Mouse (Mus musculus) layer of hippocampus, postnatal 36 days (tissue): Measurements from ENCODE around the gene Timp4. TPM values are rescaled to one million over a fixed set of nuclear protein-coding genes. Genes with fewer than 3 reads are reported as not detected.

ENCODE experiments used
- DNase-seq, 2 experiments: peaks; one replicate each; pipeline ENCODE4 v3.0.0; 2022
- total RNA-seq, 2 experiments: library from RNA; stranded (reverse); gene quantifications; 2 replicates each; pipeline ENCODE4 v1.2.3; 2021

Timp4 gene
- total RNA-seq, result 10 to 100 TPM; 23.3 to 25.9 TPM

DNA sequence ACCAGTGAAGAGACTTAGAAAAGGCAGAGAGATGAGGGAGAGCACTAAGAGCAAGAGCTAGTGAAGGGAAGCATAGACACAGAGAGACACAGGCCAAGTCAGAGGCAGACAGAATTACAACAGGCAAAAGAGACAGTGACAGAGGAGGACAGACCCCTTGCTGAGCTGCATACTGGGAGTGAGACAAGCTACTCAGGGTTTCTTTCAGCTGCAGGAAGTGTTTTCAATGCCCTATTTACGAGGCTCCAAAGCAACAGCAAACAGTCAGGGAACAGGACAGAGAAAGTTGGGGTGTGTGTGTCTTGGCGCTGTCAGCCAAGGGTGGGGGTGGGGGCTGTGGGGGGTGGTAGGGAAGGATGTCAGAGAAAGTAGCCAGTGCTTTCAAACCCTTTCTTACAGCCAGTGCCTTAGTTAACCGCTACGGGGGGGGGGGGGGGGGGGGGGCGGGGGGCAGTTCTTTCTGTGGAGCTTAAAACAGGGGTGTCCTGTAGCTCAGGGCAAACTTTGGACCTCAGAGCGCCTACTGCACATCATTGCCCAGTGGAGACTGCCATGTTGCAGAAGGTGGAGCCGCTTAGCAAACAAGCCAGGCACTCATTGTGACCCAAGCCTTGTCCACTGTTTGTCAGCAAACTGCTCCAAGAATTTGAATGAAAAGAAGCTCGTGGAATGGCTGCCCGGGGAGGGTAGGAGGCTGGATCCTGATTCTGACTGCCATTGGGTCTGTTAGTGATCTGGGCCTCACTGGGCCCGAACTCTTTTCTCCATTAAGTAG lies at the start of gene Timp4:
Gene Timp4 (minus strand): TSS at position 107 of the 775 bp plus-strand sequence.
- no peak for DNase-seq

DNA sequence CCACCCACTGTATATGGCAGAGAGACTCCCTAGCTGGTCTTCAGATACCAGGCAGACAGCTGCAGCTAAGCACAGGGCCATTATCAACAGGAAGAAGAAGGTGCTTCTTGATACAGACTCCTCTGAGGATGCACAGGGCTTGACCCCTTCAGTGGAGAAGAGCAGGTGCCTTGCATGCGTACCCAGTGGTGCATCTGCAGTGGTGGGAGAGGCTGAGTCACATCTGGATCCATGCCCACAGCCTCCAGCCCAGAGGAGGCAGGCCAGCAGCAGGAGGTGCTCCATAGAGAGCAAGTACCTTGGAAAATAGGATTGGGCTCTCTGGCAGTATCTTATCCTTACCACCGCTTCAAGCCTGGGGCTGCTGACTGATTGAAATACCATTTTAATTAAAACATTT lies 41.9 kb upstream of the Timp4 start:
- no peak for DNase-seq

DNA sequence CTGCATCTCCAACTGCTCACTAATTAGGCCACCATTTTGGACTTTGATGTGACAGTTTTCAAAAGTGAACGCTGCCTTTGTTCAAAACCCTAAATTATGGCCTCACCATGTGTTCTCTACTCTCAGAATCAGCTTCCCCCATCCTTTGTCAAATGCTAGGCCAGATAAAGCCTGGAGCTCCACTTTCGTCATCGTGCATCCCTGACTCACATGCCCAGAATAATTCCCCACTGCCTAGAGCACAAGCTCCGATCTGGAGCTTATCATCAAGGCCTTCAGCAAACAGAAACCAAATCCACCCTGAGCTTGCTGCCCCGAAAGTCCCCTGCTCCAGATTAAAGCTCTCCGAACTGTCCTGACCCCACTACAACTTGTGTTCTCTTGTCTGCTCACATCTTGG lies 40.6 kb upstream of the Timp4 start:
- DNase-seq, result no peak

DNA sequence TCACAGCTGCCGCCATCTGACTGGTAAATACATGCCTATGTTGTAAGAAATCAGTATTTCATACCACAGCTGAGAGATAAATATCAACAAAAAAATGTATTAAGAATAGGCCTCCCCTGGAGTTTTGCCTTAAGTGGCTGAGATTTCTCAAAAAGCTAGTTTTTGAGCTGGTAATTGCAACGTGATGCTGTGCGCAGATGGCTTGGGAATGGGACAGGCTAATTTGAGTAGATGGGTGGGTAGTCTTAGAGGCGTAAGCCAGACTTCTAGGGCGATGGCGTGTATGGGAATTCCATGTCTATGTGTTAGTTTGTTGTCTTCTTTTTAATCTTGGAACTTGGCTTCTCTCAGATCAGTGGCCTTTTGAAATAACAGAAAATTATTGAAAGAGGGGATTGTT lies 39.8 kb upstream of the Timp4 start:
- no peak for DNase-seq

DNA sequence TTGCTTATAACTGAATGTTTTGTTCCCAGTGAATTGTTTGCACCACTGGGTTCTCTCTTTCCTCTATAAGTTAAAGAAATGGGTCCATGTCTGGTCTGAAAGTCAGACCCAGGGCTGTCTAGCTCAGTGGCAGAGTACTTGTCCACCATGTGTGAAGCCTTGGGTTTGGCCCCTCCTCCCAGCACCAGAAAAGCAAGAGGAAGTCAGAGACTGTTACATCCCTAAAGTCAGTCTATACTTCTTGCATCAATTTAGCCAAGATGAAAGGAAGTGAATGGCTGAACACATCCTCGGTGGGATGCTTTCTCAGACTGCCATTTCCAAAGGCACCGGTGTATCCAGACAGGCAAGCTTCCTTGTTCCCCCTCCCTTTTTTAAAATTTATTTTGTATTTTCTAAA lies 39.1 kb upstream of the Timp4 start:
- no peak for DNase-seq

DNA sequence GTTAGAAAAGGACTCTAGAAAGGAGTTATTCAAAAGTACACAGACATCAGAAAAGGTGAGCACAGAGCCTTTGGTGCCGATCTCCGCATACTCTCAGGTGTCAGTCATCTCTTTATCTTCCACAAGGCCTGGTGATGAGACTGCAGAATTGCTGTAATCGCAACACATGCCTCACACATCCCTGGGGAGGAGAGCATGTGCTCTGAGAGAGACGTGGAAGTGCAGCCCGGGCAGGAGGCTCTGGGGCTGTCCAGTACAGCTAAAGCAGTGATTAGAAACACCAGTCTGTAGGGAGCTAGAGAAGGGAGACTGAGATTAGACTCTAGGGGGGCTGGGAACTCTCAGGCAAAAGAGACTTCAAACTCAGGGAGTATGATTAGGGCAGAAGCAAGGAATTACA lies 38.6 kb upstream of the Timp4 start:
- no peak for DNase-seq

DNA sequence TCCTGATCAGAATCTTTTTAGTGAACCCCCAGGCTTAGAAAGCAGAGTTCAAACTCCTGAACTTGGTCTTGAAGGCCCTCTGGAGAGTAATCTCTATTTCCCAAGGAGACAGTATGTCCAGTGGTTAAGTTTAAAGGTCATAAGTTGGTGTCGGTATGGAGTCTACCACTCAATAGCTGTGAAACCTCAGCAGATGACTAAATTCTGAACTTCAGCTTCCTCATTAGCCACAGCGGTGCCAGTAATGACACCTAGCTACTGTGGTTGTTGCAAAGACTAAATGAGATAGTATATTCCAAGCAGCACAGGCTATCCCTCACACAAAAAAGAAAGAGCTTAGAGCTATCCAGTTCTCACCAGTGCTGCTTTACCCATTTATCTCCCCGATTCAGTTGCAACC lies 36.2 kb upstream of the Timp4 start:
- no peak for DNase-seq

DNA sequence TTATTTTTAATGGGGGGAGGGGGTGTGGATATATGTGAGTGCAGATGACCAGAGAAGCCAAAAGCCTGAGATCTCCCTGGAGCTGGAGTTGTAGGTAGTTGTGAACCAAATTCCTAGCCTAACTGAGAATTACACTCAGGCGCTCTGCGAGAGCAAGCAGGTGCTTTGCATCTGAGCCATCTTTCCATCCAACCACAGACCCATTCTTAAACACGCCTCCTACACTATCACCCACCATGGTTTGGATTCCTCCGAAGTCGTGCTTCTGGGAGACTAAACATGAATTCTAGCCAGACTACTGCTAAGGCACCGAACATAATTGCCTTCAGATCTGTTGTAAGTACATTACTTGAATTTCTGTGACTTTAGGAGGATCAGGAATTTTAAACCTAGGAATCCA lies 34.4 kb upstream of the Timp4 start:
- no peak for DNase-seq

DNA sequence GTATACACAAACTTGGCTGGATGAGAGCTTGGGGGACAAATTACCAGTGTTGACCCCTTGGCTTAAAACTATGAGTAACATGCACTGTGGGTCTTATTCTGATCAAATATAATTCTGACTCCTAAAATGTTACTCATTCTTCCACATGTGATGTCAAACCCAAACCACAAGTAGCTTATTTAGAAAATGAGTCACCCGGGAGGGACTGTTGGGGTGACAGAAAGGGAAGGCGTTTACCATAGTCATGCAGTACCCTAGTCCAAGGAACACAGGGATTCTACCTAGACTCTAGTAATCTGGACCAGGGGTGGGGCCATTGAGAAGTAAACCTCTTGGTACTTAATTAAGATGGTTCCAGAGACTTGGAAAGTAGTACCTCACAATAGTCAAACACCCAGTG lies 32.1 kb upstream of the Timp4 start:
- no peak for DNase-seq

DNA sequence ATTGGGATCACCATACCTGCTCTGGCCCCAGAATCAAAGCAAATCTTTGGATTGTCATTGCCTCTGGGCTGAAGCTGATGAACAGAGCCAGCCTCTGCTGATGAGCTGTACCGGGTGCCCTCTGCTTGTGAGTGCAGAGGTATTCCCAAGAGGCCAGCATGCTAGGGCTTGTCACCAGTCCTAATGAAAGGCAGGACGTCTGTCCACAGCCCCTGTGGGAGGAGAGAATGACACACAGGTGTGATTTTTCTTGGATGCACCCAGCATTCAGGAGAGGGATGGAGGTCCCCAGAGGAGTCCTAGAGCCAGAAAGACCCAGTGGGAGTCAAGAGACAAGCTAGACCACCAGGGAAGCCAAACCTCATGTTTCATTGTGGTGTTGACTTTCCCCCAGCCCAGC lies 27.6 kb upstream of the Timp4 start:
- DNase-seq, result no peak

DNA sequence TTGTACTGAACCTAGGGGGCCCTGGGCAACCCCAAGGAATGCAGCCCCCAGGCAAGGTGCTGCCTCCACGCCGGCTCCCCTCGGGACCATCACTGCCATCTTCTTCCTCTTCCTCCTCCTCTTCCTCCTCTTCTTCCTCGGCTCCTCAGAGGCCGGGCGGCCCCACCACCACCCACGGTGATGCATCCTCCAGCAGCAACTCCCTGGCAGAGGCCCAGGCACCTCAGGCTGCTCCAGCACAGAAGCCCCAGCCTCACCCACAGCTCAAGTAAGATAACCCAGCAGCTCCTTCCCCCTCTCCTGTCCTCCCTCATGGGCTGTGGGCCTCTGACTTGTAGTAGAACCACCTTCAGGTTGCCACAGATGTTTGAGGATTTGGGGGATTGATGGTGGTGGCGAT lies 26.1 kb upstream of the Timp4 start:
- DNase-seq, result no peak

DNA sequence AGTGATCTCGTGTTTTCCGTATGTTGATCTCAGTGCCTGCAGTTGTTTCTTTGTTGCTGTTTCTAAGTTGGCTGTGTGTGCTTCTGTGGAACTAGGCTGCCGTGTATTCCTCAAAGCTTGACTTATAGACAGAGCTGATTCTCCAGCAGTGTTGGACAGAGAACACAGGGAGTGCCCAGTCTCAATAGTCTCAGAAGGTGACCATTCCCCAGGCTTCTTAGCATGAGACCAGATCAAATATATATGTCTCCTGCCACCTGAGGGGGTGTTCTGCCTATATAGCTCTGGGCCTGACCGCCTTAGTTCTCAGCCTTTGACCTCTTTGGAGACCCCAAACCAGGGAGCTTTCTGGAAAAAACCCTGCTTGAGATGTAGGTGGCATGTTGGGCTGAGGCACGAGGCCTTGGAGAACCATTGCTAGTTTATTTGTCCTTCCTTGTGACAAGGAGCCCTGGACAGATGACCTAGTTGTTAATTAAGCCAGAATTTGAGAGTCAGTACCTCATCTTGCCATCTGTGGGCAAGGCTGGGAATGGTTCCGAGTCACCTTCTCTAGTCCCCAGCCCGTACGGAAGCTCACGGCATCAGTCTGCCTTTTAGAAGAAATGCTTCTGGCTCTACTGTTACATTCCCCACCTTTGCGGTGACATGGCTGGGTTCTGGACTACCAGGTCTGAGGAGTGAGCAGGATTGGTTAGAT lies 23.3 kb upstream of the Timp4 start:
- no peak for DNase-seq

DNA sequence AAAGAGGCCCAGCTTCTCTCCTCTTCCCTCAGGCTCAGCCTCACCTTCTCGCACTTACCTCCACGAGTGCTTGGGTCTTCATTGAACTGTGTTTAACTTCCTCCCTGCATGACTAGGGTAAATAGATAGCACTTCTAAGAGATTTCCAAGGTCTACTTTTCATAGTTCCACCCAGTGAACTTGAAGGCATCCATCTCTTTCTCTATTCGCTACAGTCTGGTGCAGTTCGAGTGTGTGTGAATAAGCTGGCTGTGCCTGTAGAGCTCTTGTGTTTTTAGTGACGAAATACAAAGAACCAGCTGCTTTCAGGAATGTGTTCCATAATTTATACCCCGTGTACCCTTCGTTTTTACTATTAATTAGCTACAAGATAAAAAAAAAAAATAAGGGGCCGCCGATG lies 22.7 kb upstream of the Timp4 start:
- no peak for DNase-seq

DNA sequence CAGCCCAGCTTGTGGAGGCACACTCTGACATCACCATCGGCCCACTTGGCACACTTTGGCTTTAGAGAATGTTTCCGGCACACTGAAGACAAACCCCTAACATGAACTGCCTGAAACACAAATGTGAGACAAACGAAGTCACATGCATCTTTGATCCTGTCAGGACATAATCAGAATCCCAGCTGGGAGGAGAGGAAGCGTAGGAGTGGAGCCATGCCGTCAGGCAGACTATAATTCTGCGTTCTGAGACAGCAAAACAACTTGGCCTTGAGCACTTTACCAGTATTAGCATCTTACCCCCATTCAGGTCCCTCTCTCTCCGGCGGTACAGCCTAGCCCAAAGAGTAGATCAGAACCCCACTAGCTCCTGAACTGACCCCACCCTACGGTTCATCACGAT lies 21.3 kb upstream of the Timp4 start:
- DNase-seq, result peak in 1 of 2 experiments; percentile 37

DNA sequence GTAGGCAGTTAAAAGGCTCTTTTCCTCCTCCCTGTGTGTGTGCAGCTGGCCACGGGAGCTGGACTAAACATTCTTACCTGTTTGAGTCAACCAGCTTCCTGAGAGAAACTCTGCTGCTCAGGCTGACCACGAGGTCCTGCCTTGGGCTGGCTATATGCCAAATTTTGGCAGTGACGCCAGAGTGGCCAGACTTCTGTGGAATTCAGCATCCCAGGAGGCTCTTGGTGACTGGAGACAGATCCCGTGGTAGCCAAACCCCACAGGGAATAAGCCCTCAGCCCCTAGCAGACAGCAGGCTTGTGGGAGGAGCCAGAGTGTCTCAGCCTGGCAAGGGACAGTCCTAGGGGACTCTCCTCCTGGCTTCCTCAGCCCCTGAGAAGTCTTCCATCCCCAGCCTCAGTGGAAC lies 19.9 kb upstream of the Timp4 start:
- no peak for DNase-seq

DNA sequence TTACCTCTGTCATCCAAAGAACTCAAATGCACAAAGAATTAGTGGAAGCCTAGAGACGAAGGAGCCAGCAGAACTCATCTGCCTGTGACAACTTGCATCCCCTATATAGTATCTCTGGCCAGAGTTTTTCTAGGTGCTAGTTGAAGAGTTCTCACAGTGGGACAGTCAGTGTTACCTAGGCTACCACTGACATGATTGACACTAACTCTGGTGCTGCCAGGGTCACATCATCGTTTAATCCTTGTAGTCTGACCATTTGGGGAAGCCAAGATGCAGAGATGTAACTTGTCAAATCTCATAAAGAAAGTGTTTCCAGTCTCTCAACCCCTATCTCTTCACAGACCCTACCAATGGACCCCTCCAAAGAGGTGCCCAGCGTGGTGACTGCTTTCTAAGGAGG lies 19.3 kb upstream of the Timp4 start:
- no peak for DNase-seq

DNA sequence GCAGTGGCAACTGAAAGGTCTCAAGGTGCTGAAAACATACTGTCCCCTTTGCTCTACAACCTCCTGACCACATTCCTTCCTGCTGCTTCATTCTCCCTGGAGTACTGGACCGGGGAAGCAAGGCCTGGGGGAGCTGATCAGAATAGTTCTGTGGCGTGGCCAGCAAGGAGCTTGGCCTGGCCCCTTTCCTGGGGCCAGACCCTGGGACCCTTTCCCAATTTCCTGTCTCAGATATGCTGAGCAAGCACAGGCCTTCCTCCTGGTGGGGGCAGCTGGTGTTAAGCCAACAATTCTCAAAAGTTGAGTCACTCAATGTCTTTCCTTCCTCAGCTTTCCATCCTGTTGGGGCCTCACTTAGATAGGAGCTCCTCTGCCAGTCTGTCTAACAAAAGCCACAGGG lies 18.1 kb upstream of the Timp4 start:
- no peak for DNase-seq

DNA sequence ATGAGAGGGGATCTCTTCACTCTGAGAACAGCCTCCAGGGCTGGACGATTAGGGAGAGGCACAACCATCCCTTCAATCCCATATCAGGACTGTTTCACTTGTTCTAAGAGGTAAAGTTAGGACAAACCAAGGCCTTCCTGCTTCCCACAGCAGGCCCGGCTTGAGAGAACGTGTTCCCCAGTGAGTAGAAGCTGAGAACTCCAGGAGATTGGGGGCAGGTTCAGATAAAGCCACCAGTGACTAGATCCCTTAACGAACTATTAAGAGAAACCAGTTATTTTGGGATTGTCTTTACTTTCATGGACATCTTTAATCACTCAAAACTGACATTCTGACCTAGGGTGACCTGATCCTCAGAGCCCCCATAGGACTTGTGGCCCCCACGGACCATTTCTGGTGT lies 17.6 kb upstream of the Timp4 start:
- DNase-seq, result no peak

DNA sequence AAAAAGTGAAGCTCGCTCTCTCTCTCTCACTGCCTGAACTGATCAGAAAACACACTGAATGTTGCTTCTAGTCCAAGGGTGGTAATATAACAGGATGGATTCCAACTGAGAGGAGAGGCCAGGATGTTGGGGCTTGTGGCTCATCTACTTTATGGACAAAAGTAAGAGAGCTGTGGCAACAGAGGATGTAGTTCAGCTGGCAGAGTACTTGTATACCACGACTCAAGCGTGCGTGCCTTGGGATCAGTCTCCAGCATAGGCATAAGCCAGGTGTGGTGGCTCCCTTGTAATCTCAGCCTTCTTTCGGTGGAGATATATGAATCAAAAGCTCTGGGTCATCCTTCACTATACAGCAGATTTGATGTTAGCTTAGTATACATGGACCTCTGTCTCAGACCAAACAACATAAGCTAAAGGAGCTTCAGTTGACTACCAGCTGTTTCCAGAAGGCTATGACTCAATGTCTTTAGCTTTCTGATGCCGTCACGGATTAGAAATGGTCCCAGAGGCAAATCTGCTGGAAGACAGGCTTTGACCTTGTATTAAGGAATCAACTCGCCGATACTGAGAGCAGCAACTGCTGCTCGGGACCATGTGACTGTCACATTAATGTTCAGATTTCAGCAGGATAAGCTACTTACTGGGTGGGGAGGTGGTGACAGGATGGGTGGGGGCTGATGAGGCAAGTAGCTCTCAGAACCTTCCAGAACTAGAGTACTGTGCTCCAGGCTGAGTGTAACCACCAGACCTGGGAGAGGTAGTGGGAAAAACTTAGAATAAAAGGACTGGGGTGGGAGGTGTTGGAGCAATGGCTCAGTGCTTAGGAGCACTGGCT lies 16.8 kb upstream of the Timp4 start:
- DNase-seq, result no peak

DNA sequence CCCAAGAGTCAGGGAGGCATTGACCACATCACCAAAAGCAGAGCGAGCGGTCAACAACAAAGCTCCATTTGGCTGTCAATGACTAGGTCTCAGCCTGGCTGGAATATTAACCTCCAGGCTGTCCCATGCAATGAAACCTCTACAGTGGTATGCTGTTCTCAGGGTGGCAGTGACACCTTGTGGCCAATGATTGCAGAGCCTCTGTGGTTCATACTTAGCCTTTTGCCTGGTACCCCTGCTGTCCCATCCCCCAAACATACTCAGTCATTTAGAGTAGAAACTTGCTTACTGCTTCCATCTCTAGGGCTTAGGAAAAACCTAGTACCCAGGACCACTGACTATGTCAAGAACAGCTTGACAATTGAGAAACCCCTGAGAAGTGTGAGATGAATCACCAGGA lies 15.9 kb upstream of the Timp4 start:
- DNase-seq, result peak; percentile 68

DNA sequence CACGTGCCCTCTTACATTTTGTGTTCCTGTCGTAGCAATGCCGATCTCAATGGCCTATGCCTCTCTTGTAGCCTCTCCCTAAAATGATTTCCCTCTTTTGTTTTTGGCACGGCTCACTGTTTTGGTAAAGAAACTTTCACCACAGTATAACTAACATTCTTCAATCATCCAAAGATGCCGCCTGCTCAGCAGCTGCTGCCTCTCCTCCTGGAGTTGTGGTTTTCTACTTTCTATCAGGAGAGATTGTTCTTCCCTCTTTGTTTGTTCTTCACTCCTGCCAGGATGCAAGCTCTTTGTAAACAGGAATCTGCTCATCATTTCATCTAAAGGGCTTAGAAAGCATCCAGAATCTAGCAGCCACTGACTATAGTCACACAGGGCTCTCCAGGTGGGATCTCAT lies 14.8 kb upstream of the Timp4 start:
- no peak for DNase-seq

DNA sequence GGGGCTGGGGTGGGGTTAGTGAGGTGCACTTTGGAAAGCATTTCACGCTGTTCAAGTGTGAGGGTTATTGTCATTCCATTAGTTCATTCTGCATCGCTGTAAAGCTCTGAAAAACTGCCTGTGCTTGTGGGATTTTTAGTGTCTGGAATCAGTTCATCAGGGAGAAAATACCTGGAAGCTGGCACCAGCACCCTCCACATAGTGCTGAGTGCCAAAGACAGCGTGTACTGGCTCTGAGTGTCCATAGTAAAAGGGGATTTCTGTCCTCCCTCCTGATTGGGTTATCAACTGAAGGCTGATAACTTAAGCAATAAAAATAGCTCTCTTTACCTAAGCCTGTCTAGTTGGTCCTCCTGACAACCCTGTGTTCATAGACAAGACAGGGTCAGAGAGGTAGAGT lies 8.5 kb upstream of the Timp4 start:
- DNase-seq, result no peak

DNA sequence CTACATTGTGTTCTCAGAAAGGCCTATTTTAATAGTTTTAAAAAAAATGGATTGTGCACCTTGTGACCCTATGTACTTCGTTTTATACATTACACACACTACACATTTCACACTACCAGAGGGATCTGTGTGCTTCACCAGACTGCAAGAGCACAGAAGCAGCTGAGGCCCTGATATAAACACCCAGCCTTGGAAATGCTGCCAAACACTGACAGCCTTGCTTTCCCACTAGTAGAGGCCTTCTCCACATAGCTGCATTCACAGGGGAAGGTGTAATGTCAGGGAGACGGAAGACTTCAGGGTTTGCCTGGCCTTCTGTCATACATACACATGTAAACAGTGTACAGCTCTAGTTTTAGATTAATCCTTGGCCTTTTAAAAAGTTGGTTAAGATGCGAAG lies 3.2 kb upstream of the Timp4 start:
- no peak for DNase-seq
